Mouse (Mus musculus): ENCODE results near the gene 4921504E06Rik. TPM values are rescaled to one million over a fixed set of nuclear protein-coding genes. Genes with fewer than 3 reads are reported as not detected.

Gene 4921504E06Rik
- polyA plus RNA-seq (2015; fragmentation: Nextera tagmentation; extraction: Ambion mirVana), result not detected in 2 replicates

- Histone ChIP-seq H3K36me3 (no peaks in the 10 kb centered on the region), H3K4me3 (peak within 1 kb of the TSS; percentile 48), H3K4me2 (replicated peaks) (peak within 1 kb of the TSS; percentile 73), H3K4me1 (peaks cover 15% of the 10 kb centered on the region), H3K27ac (replicated peaks) (peak within 1 kb of the TSS; percentile 93), H3K9ac (replicated peaks) (peak within 1 kb of the TSS; percentile 47), H3K9me3 (no peaks in the 10 kb centered on the region), H3K27me3 (no peaks in the 10 kb centered on the region)
- WGBS, result under 1% methylated on average over 27 of the region's 27 CpGs
- ATAC-seq (replicated peaks), result peak; percentile 95
Observed at GRCm38 (mm10) chr2:19553821-19554592, at the start of gene 4921504E06Rik. Gene 4921504E06Rik, minus strand, starts transcription at chr2:19553914.

GRCm38 (mm10) chr2:19601386-19601925 is 47.7 kb upstream of the 4921504E06Rik start:
- WGBS, result 87% methylated on average over 3 of the region's 3 CpGs
- H3K36me3 ChIP-seq, result no peaks in the 10 kb centered on the region
- H3K9ac ChIP-seq (replicated peaks), result no peak overlapping the region
- H3K4me1 ChIP-seq, result no peaks in the 10 kb centered on the region
- no peak overlapping the region for H3K4me3 ChIP-seq
- no peak for ATAC-seq (replicated peaks)
- H3K9me3 ChIP-seq, result no peaks in the 10 kb centered on the region
- H3K27ac ChIP-seq (replicated peaks), result no peak overlapping the region
- H3K4me2 ChIP-seq (replicated peaks), result no peak overlapping the region
- H3K27me3 ChIP-seq, result no peaks in the 10 kb centered on the region

- no peak overlapping the region for H3K4me2 ChIP-seq (replicated peaks)
- H3K27ac ChIP-seq (replicated peaks), result no peak overlapping the region
- 74% methylated on average over 5 of the region's 5 CpGs for WGBS
- no peaks in the 10 kb centered on the region for H3K9me3 ChIP-seq
- H3K4me1 ChIP-seq, result no peaks in the 10 kb centered on the region
- no peaks in the 10 kb centered on the region for H3K36me3 ChIP-seq
- H3K27me3 ChIP-seq, result no peaks in the 10 kb centered on the region
- no peak overlapping the region for H3K9ac ChIP-seq (replicated peaks)
- ATAC-seq (replicated peaks), result no peak
- H3K4me3 ChIP-seq, result no peak overlapping the region
Observed at GRCm38 (mm10) chr2:19600860-19601259, 47.1 kb upstream of the 4921504E06Rik start.

GRCm38 (mm10) chr2:19599801-19600200 is 46.1 kb upstream of the 4921504E06Rik start:
- Histone ChIP-seq H3K4me2 (replicated peaks) (no peak overlapping the region), H3K27me3 (no peaks in the 10 kb centered on the region), H3K9me3 (no peaks in the 10 kb centered on the region), H3K27ac (replicated peaks) (no peak overlapping the region), H3K4me3 (no peak overlapping the region), H3K9ac (replicated peaks) (no peak overlapping the region), H3K36me3 (no peaks in the 10 kb centered on the region), H3K4me1 (no peaks in the 10 kb centered on the region)
- WGBS, result 81% methylated on average over 5 of the region's 5 CpGs
- no peak for ATAC-seq (replicated peaks)

GRCm38 (mm10) chr2:19596988-19597387 is 43.3 kb upstream of the 4921504E06Rik start:
- H3K4me2 ChIP-seq (replicated peaks), result no peak overlapping the region
- H3K4me1 ChIP-seq, result no peaks in the 10 kb centered on the region
- no peak overlapping the region for H3K9ac ChIP-seq (replicated peaks)
- ATAC-seq (replicated peaks), result no peak
- no peak overlapping the region for H3K27ac ChIP-seq (replicated peaks)
- H3K4me3 ChIP-seq, result no peak overlapping the region
- H3K27me3 ChIP-seq, result no peaks in the 10 kb centered on the region
- no peaks in the 10 kb centered on the region for H3K9me3 ChIP-seq
- no peaks in the 10 kb centered on the region for H3K36me3 ChIP-seq

GRCm38 (mm10) chr2:19596426-19596825 is 42.7 kb upstream of the 4921504E06Rik start:
- H3K9me3 ChIP-seq, result no peaks in the 10 kb centered on the region
- H3K27me3 ChIP-seq, result no peaks in the 10 kb centered on the region
- no peak overlapping the region for H3K27ac ChIP-seq (replicated peaks)
- no peak overlapping the region for H3K4me2 ChIP-seq (replicated peaks)
- H3K4me3 ChIP-seq, result no peak overlapping the region
- no peak for ATAC-seq (replicated peaks)
- H3K4me1 ChIP-seq, result no peaks in the 10 kb centered on the region
- no peak overlapping the region for H3K9ac ChIP-seq (replicated peaks)
- H3K36me3 ChIP-seq, result no peaks in the 10 kb centered on the region
- WGBS, result 57% methylated on average over 2 of the region's 2 CpGs

- Histone ChIP-seq H3K27me3 (no peaks in the 10 kb centered on the region), H3K4me3 (no peak overlapping the region), H3K36me3 (no peaks in the 10 kb centered on the region), H3K4me1 (no peaks in the 10 kb centered on the region), H3K27ac (replicated peaks) (no peak overlapping the region), H3K9ac (replicated peaks) (no peak overlapping the region), H3K4me2 (replicated peaks) (no peak overlapping the region), H3K9me3 (no peaks in the 10 kb centered on the region)
- ATAC-seq (replicated peaks), result no peak
- 88% methylated on average over 7 of the region's 7 CpGs for WGBS
Observed at GRCm38 (mm10) chr2:19594856-19595255, 41.1 kb upstream of the 4921504E06Rik start.

- 62% methylated on average over 3 of the region's 3 CpGs for WGBS
- H3K4me3 ChIP-seq, result no peak overlapping the region
- H3K27ac ChIP-seq (replicated peaks), result no peak overlapping the region
- H3K4me2 ChIP-seq (replicated peaks), result no peak overlapping the region
- no peaks in the 10 kb centered on the region for H3K36me3 ChIP-seq
- H3K27me3 ChIP-seq, result no peaks in the 10 kb centered on the region
- no peak overlapping the region for H3K9ac ChIP-seq (replicated peaks)
- no peaks in the 10 kb centered on the region for H3K4me1 ChIP-seq
- ATAC-seq (replicated peaks), result no peak
- H3K9me3 ChIP-seq, result no peaks in the 10 kb centered on the region
Observed at GRCm38 (mm10) chr2:19579846-19580245, 26.1 kb upstream of the 4921504E06Rik start.

GRCm38 (mm10) chr2:19579180-19579579 is 25.5 kb upstream of the 4921504E06Rik start:
- H3K4me2 ChIP-seq (replicated peaks), result no peak overlapping the region
- WGBS, result 54% methylated on average over 6 of the region's 6 CpGs
- H3K9me3 ChIP-seq, result no peaks in the 10 kb centered on the region
- no peak overlapping the region for H3K9ac ChIP-seq (replicated peaks)
- H3K36me3 ChIP-seq, result no peaks in the 10 kb centered on the region
- ATAC-seq (replicated peaks), result no peak
- H3K27ac ChIP-seq (replicated peaks), result no peak overlapping the region
- H3K4me3 ChIP-seq, result no peak overlapping the region
- no peaks in the 10 kb centered on the region for H3K27me3 ChIP-seq
- no peaks in the 10 kb centered on the region for H3K4me1 ChIP-seq

GRCm38 (mm10) chr2:19562114-19562829 is 8.6 kb upstream of the 4921504E06Rik start:
- 62% methylated on average over 5 of the region's 5 CpGs for WGBS
- ATAC-seq (replicated peaks), result peak; percentile 41; the same call in 1 of the 2 replicates
- Histone ChIP-seq H3K36me3 (no peaks in the 10 kb centered on the region), H3K4me3 (no peak overlapping the region), H3K4me1 (no peaks in the 10 kb centered on the region), H3K4me2 (replicated peaks) (no peak overlapping the region), H3K27ac (replicated peaks) (no peak overlapping the region), H3K9ac (replicated peaks) (no peak overlapping the region), H3K9me3 (no peaks in the 10 kb centered on the region), H3K27me3 (no peaks in the 10 kb centered on the region)

GRCm38 (mm10) chr2:19560654-19561053 is 6.9 kb upstream of the 4921504E06Rik start:
- Histone ChIP-seq H3K4me2 (replicated peaks) (no peak overlapping the region), H3K27ac (replicated peaks) (no peak overlapping the region), H3K27me3 (no peaks in the 10 kb centered on the region), H3K9ac (replicated peaks) (no peak overlapping the region), H3K4me3 (no peak overlapping the region), H3K36me3 (no peaks in the 10 kb centered on the region), H3K4me1 (no peaks in the 10 kb centered on the region), H3K9me3 (no peaks in the 10 kb centered on the region)
- ATAC-seq (replicated peaks), result no peak
- 53% methylated on average over 2 of the region's 2 CpGs for WGBS

- Histone ChIP-seq H3K4me3 (no peak overlapping the region), H3K4me1 (no peaks in the 10 kb centered on the region), H3K9ac (replicated peaks) (no peak overlapping the region), H3K36me3 (no peaks in the 10 kb centered on the region), H3K27ac (replicated peaks) (no peak overlapping the region), H3K9me3 (no peaks in the 10 kb centered on the region), H3K27me3 (no peaks in the 10 kb centered on the region), H3K4me2 (replicated peaks) (no peak overlapping the region)
- WGBS, result 44% methylated on average over 4 of the region's 4 CpGs
- no peak for ATAC-seq (replicated peaks)
Observed at GRCm38 (mm10) chr2:19560071-19560470, 6.4 kb upstream of the 4921504E06Rik start.

All from forebrain, embryonic 15.5 days (tissue).